Mouse (Mus musculus) Muller cell, postnatal 12 days (primary cell): ENCODE results near the gene Hibadh.

ENCODE experiments used
- DNase-seq: peaks from one replicate; pipeline ENCODE4 v3.0.0-alpha.2; 2015; ENCODE audit errors: inconsistent ontology term

Hibadh gene

GRCm38 (mm10) chr6:52502986-52503385 is 137.2 kb downstream of the Hibadh start:
- no peak for DNase-seq

- DNase-seq, result no peak
These were observed 138.7 kb downstream of the Hibadh start for GRCm38 (mm10) chr6:52501479-52501878.
